Mouse (Mus musculus) brain, embryonic 14.5 days (tissue): ENCODE measurements around the gene Daam1.

Source experiments
- CTCF ChIP-seq: fragments of 200-500 bp; IDR thresholded peaks from 2 replicates; pipeline ENCODE4 v1.5.1; 2012; ENCODE audit warnings: inconsistent platforms, mild to moderate bottlenecking, moderate library complexity, borderline replicate concordance; ENCODE audit not compliant: insufficient read depth, insufficient read length; ENCODE audit errors: extremely low read depth
- POLR2A ChIP-seq: fragments of 200-500 bp; IDR thresholded peaks from 2 replicates; pipeline ENCODE4 v1.6.1; 2012; ENCODE audit warnings: mild to moderate bottlenecking, inconsistent platforms, borderline replicate concordance; ENCODE audit not compliant: poor library complexity, insufficient read depth, insufficient read length, severe bottlenecking; ENCODE audit errors: extremely low read depth

GRCm38 (mm10) chr12:71842588-71842987 lies 11.7 kb downstream of the Daam1 start:
- no peak for TF ChIP-seq CTCF
- no peak for TF ChIP-seq POLR2A
